Mouse (Mus musculus): ENCODE results near the gene Slc6a3. TPM values are rescaled to one million over a fixed set of nuclear protein-coding genes. Genes with fewer than 3 reads are reported as not detected.

Gene Slc6a3
- total RNA-seq (2021) = not detected
- long read RNA-seq, experiment 1 = 0 reads
- long read RNA-seq, experiment 2 = 0 reads

GRCm38 (mm10) chr13:73536403-73536821, at the start of gene Slc6a3:
Slc6a3 (plus strand) TSS chr13:73536747.
- no peak for DNase-seq

DNA sequence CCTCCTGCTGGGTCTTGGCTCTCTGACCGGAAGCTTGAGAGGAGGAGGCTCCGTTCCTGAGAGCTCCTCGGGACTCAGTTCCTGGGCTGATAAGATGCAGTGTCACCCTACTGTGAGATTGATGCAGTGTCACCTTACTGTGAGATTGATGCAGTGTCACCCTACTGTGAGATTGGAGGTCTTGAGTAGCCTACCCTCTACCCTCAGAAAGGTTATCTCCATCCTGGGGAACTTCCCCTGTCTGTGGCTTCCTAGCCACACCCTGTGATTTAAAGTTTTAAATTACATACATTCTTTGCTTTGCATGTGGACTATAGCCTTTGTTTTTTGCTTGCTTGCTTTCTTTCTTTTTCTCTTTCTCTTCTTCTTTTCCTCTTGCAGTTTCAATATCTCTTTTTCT, 48.4 kb upstream of the Slc6a3 start:
- no peak for DNase-seq

DNA sequence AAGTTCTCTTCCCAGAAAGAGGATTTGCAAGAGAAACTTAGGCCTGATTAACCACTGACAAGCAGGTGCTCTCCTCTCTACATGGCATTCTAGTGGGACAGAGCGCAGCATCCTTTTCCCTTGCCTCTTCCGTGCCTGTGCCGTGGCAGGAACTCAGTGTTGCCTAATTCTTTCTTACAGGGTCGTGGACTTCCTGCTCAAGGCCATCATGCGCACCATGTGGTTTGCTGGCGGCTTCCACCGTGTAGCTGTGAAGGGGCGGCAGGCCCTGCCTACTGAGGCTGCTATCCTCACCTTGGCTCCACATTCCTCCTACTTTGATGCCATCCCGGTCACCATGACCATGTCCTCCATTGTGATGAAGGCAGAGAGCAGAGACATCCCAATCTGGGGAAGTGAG, 47.8 kb upstream of the Slc6a3 start:
- no peak for DNase-seq

GRCm38 (mm10) chr13:73489986-73490385, 46.6 kb upstream of the Slc6a3 start:
- DNase-seq = no peak

DNA sequence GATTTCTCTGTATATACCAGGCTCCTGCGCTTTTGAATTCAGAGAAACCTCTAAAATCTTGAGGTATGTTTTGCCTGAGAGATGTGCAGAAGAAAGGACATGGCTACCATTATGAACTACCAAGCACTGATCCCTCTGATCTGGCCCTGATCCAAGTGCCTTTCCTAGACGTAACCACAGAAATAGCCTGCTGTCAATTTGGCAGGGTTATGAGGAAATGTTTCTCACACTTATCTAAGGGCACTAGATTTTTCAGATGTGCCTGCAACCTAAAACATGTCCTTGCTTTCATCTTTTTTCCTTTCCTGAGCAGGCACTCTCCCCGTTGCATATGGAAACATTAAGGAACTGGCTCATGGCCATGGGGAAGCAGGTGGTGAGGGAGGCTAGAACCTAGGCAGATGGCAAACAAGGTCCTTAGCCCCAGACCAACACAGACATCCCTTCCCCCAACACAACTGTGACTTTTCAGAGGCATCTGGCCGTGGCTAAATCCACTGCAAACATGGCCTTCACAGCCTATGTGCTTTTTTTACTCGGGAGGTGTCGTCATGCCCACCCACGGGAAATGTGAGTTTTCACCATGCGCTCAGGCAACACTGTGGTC, 45.9 kb upstream of the Slc6a3 start:
- no peak for DNase-seq

DNA sequence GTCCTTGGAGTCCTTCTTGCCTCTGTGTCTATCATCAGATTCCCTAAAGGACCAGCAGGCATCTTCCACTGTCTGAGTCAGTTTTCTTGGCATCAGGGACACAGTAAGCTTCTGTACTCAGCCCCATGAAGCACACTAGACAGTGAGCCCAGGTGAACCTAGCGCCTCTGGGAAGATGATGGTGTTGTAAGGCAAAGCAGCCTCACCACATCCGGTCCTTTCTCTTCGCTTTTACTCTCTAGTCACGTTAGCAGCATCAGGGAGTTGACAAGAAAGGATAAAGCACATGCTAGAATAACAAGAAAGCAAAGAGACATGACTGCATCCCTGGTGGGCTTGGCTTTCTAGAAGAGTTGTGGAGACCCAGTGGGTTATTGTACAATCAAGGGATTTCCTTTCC, 43.4 kb upstream of the Slc6a3 start:
- DNase-seq = no peak

- DNase-seq = no peak
Observed at GRCm38 (mm10) chr13:73494528-73494927, 42.0 kb upstream of the Slc6a3 start.

DNA sequence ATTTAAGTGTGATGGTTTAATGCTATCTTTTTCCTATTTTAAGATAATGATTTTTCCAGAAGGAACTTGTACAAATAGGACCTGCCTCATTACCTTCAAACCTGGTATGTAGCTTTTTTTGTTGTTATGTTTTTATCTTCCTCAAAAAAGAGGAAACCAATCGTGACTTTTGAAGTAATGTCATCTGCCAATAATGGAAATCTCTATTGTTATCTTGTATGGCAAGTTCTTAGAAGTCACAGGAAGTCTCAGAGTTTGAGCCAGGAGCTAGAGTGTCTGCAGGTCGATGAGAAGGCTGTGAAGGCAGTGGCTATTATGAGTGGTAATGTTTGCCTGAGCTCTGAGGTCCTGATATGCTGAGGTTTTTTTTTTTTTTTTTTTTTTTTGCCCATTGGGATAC, 40.4 kb upstream of the Slc6a3 start:
- DNase-seq = no peak

DNA sequence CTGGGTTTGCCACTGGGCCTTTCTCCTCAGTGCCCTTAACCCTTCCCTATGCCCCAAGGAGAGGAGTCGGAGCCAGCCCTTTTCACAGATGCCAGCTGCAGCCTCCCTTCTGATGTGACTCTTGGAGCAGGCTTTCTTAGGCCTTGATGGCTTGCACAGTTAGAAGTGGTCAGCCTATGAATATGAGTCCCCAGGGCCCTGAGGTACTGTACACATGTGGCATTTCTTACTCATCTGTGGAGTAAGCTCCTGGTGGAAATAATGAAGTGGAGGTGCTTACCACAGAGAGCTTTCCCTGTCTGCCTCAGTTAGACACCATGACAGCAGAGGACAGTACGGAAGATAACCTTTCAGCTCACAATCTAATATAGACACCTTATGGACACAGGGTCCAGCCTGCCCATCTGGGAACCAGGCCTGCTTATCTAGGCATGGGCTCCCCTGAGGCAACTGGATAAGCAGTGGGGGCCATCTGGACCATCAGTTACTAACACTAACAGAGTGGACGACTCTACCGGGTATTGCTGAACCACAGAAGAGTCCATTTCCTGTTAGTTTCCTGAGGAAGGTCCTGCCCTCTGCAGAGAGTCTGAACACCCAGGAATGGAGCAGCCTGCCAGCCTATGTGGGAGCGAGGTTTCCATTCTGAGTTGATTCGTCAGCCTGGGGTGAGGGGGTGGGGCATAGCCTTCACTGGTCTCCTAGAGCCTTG, 36.5 kb upstream of the Slc6a3 start:
- no peak for DNase-seq

DNA sequence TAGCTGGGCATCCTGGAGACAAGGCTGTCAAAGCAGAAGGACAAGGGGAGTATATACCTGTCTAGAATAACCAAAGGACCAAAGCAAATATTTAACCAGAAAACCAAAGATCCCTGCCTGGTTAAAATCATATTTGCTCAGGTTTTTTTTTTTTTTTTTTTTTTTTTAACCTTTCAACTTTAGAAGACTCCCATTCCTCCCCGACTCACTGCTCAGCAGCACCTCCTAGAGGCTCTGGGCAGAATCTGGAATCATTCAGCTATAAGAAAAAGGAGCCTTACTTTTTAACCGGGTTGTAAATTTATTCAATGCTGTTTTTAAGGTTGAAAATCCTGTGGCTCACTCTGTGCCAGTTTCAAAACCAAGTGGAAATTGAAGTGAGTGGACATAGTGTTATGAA, 33.8 kb upstream of the Slc6a3 start:
- no peak for DNase-seq

DNA sequence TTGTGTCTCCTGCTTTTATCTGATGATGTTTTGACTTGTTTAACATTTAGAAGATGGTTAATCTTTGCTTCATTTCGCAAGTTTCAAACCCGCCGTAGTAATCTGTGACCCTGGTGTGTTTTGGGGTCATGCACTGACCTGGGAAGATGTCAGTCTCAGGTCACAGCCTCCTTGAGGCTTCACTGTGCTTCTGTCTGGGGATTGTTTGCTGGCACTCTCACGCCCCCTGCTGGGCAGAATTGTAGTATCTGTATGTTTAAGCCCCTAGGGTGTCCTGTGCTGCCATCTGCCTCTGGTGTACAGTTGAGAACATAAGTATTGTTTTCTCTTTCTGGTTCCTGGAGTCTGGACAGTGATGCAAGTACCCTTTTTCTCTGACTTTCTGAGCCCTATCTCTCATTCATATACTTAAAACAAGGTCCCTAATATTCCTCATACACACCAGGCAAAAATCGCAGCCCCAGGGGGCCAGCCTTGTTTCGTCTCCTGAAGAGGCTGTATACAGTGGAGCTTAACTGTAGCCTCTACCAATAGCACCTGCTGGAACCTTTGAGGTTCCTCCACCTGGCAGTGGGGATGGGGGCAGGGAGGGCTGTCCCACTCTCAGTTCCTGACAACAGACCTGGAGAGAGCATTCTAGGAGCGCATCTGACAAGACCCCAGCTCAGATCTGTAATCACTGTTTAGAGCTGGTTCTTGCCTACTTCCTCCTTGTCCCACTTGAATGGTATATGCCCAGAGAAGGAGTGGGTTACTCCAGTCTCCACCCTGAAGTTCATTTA, 30.7 kb upstream of the Slc6a3 start:
- peak; percentile 52 for DNase-seq

- DNase-seq = no peak
Observed at GRCm38 (mm10) chr13:73508817-73509550, 27.6 kb upstream of the Slc6a3 start.

- no peak for DNase-seq
Observed at GRCm38 (mm10) chr13:73509869-73510268, 26.7 kb upstream of the Slc6a3 start.

- DNase-seq = peak; percentile 31
Observed at GRCm38 (mm10) chr13:73512776-73513673, 23.5 kb upstream of the Slc6a3 start.

DNA sequence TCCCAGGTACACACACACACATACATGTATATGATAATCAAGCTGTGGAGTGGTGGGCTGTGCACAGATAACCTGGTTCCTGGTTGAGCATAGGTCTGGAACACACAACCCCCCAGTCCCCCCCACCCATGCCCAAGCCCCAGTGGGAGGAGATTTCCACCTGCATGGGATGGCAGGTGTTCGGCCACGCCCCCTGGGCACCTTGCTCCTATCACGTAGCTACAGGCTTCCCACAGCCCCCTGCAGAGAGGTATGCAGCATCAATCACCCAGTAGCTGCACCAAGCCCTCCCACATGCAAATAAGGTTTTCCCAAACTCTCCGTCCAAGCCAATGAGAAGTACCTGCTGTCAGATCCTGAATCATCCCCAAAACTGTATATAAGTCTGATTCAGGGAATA, 19.7 kb upstream of the Slc6a3 start:
- no peak for DNase-seq

GRCm38 (mm10) chr13:73533716-73534115, 2.8 kb upstream of the Slc6a3 start:
- DNase-seq = no peak

GRCm38 (mm10) chr13:73535287-73535686, 1.3 kb upstream of the Slc6a3 start:
- no peak for DNase-seq

DNA sequence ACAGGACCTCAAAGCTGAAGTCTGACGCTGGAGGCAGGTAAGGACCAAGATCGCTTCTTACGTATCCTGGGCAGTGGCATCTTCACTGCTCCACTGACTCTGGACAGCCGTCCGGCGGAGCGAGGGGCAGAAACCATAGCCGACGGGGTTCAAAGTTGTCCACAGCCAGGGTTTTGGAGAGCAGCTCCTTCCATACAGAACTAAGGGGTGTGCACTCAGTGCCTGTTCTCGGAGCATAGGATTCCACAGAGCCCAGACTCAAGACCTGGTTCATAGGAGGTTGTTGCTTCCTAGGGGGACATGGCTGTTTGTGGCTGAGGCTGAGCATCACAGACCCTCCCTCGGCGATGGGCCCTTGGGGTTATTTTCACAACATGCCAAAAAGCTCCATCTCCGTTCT, 277 bp downstream of the Slc6a3 start:
- no peak for DNase-seq

- no peak for DNase-seq
Observed at GRCm38 (mm10) chr13:73564201-73564600, 27.7 kb downstream of the Slc6a3 start.

GRCm38 (mm10) chr13:73575051-73575450, 38.5 kb downstream of the Slc6a3 start:
- DNase-seq = no peak

DNA sequence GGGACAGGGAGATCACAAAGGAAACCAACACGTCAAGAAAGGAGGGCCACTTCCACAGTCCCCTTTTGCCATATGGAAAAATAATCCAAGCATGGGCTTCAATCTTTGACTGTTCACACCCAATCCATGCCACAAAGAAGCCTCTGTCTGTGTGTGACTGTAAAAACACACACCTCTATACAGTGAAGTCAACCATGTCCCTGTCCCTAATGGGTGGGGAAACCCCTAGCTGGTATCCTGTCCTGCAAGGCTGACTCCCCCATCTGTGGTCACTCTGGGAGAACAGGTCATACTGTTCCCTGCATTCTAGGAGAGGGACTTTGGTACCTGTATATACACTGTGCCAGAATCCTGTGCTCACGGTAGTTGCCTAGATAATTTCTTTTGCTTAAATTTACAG, 40.7 kb downstream of the Slc6a3 start:
- DNase-seq = no peak

All from gastrocnemius, postnatal 25 days (tissue).